Mouse (Mus musculus) cerebellum, adult 11-12 months (tissue): ENCODE data around the gene Trim72.
"Not testable (repeated sequence)": the region's sequence is repeated elsewhere in the genome, so short reads cannot be mapped to it uniquely, and the experiment has no call there.

Source experiments
- DNase-seq: peaks from one replicate; pipeline ENCODE4 v3.0.0; 2022

Gene Trim72

DNA sequence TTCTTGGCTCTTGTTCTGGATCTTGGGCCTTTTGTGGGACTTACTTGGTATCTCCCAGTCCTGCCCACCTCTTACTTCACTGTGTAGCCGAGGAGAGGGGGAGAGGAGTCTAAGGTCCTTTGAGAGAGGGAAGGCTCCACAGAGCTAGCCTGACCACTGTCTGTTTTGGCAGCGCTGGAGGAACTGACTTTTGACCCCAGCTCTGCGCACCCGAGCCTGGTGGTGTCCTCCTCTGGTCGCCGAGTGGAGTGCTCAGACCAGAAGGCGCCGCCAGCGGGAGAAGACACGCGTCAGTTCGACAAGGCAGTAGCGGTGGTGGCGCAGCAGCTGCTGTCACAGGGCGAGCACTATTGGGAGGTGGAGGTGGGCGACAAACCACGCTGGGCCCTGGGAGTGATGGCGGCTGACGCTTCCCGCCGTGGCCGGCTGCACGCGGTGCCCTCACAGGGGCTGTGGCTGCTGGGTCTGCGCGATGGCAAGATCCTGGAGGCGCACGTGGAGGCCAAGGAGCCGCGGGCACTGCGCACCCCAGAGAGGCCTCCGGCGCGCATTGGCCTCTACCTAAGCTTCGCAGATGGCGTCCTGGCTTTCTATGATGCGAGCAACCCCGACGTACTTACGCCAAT, 6.1 kb downstream of the Trim72 start:
- no peak for DNase-seq

DNA sequence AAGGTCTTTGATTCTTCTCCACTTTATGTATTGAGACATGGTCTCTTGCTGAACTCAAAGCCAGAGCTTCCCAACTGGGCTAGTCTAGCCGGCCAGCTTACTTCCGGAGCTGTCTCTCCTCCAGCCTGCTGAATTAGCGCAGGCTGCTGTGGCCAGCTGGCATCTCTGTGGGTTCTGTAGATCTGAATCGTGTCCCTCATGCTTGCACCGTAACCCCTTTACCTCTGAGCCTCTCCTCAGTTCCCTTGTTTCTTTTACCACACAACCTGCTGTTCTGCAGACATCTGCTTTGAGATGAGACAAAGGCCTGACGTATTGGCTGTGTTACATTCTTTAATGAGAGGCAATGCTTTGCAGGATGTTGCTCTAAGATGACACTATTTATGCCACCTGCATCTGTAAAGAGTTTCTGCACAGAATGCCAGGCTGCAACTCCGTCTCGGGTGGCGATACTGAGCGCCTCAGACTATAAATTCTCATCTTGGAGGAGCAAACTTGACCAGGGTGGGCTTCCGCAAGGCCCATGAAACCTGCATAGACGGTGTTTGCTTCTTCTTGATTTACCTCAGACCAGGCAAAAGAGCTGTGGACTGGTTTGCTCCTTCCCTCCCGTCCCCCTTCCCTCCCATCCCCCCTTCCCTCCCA, 8.5 kb downstream of the Trim72 start:
- DNase-seq = no peak

DNA sequence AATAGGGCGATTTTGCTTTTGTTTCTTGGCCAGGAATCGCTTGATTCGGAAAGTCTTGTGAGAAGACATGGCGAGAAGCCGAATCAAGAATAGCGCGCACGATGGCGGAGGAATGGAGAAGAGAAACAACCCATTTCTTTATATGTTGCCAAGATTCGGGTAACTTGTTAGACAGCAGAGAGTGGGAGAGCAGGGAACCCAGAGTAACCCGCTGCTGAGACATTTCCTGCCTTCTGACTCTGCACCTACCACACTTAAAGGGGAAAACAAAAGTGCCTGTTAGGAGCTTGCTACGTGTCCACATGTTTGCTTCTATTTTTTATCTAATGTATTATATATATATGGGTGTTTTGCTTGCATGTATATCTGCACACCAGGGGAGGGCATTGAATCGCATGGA, 9.4 kb downstream of the Trim72 start:
- DNase-seq = no peak

DNA sequence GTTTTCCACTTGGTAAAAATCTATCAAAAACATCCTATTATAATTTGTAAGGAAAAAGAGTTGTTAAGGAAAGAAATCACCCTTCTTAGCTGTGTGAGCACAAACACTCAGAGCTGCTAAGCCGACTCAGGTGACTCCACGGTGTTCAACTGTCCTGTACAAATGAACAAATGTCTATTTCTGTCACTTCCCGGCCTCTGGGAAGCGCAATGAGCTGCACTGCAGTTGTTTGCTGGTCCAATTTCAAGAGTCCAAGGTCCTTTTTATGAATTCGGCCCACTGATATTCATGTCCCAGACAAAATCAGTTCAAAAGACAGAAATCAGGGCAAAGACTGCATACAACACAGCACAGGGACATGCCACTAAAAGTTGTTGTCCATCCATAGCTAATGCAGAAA, 12.4 kb downstream of the Trim72 start:
- not testable (repeated sequence) for DNase-seq

DNA sequence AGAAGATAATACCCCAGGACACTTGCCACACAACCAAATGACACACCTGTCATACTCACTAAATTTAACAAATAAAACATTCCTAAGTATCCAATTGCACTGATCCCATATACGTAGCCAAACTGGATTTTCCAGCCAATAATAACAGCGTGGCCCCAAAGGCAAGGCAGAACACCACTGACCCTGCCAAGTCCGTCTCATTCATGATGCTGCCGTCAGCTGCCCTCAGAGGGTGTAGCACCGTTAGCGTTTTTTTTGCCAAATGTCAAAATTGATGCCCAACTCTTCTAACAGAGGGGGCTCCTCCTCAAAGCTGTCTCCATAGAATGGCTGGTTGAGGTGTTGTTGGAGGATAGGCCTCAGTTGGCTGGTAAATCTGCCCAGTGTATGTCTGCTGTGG, 12.9 kb downstream of the Trim72 start:
- DNase-seq = no peak

DNA sequence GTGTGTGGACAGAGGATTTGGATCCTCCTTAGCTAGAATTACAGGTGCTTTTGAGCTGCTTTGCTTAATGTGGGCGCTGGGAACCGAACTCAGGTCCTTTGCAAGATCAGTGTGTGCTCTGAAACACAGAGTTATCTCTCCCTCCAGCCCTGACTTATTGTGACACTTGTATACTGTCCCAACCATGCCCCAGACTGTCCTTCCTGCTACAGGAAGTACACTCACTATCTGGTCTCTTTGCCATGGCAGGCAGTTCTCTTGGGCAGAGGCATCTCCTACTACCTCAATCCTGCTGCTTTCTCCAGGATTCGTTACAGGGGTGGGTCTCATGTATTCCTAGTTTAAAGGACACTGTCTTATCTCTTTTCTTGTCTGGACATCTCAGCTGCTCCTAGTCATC, 14.5 kb downstream of the Trim72 start:
- DNase-seq = no peak

DNA sequence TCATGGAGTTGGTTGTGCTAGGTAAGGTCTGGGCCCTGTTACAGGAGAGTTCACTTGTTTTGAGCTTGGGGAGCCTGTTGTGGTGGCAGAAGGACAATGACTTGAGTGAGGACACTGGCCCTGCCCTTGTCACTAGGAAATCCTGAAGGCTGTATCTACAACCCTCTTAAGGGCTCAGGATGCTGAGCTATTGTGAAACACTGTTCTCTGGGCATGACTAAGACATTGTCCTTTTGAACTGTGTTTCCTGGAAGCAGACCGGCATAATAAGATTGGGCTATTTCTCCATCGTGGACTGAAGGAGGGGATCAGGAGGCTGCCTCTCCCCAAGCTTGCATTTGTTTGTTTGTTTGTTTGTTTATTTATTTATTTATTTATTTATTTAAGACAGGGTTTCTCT, 15.4 kb downstream of the Trim72 start:
- no peak for DNase-seq

DNA sequence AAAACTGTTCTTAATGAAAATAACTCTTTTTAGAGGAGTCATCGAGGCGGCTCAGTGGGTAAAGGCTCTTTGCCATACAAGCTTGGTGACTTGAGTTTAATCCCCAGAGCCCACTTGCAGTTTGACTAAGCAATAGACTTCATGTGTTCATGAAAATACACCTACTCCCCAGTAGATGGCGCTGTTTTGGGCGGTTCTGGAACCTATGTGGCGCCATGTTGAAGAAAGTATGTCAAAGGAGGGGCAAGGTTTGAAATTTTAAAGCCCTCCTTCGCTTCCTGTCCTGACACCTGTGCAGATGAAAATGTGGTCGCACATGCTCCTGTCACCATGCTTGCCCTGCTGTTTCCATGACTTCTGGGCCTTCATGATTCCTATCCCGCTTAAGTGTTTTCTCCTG, 19.2 kb downstream of the Trim72 start:
- DNase-seq = no peak

DNA sequence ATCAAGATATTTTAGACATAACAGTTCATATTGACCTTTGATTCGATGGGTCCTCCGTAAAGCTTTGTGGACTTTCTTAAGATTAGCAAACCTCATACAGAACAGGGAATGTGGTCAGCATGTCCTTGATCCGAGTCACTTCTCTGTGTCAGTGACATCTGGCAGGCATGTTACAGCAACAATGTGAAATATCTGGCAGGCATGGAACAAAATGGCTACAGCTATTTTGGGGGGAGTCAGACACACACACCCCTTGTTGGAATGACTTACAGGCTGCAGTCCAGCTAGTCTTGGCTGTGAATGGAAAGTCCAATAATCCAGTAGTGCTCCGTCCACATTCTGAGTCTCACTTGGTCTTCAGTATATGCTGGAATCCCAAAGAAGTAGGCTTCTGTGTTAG, 19.8 kb downstream of the Trim72 start:
- no peak for DNase-seq

DNA sequence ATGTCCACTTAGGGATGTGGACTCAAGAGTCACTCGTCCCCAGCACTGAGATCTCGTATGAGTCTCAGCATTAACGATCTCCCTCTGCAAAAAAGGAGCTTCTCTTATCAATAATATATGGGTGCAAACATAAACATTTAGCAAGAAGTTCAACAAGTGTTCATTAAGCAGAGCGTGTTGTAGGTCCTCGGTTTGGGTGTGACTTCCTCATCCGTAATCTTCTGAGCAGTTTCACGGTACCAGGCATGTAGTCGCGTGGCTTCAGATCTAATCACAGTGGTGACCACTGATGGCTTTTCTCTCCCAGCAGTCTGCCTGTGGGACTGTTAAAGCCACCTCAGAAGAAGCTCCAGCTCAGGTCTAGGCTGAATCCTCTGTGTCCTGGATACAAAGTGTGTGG, 20.6 kb downstream of the Trim72 start:
- DNase-seq = no peak

DNA sequence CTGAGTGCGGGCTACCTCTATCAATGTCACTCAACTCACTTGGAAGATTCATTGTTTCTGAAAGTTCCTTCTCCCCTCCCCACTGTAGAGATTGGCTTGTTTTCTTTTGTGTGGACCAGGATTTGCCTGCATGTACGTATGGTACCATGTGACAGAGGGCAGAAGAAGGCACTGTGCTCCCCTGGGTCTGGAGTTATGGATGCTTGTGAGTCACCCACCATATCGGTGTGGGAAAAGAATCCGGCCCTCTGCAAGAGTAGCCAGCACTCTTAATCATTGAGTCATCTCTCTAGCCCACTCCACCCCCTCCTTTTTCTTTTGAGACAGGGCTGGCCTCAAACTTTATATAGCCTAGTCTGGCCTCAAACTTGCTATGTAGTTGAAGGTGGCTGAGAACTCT, 21.2 kb downstream of the Trim72 start:
- no peak for DNase-seq

DNA sequence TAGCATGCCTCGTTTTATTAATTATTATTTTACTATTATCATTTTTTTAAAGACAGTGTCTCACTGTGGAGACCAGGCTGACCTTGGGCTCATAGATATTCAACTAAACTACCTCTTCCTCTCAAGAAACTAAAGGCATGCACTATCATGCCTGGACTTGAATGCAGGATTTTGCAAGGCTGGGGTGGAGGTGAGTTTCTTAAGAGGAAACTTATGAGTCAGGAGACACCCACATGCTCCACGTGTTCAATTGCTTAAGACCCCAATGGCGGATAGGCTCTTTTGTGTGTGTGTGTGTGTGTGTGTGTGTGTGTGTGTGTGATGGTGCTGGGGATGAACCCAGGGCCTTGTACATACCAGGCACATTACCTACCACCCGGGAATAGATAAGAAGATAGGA, 21.6 kb downstream of the Trim72 start:
- DNase-seq = no peak

DNA sequence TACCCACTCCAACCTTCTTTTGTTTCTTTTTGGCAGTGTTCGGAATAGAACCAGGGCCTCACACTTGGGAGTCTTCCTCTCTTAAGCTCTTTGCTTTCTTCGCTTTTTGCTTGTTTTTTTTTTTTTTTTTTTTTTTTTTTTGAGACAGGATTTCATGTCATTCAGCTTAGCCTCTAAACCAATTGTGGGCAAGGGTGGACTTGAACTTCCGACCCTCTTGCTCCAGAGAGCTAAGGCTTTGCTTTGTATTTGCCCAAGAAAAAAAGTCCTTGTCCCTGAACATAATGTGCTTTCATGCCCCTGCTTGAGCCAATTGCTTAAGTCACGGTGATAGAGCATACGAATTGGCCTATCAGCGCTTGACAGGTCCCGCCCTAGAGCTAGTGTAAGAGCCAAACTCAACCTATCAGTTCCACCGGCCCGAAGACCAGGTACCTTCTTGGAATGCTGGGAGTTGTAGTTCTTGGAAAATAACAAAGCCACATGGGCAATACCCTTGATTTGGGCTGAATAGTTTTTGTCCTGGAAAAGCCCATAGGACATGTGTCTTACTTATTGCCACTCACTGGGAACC, 27.7 kb downstream of the Trim72 start:
- DNase-seq = no peak

DNA sequence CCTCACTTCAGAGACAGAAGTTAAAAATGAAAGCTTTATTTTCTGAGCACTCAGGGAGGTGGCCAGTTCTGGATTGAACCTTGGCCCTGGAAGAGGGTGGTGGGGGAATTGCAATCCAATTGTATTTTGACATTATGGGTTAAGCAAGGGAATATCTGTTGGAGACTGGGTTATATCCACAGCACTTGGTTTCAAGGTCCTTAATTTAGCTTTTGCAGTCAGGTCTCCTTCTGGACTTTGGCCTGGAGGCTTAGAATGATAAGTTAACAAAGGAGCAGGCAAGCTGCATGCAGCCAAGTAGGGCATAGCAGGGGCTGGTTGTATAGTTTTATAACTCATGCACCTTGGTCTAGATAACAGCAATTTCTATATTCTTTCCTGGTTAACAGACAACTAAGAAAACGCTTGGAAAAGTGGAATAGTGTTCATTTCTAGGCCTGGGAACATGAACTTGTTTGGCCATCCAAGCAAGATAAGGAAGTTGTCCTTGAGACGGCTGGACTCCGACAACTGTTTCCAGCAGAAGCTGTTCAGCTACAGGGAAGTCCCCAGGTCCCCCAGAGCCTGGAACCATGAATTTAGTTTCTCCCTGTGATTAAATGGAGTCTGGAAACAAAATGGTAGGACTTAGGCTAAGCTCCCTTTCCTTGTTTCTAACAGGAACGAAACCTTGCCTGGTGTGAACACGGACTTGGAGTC, 28.7 kb downstream of the Trim72 start:
- DNase-seq = no peak

DNA sequence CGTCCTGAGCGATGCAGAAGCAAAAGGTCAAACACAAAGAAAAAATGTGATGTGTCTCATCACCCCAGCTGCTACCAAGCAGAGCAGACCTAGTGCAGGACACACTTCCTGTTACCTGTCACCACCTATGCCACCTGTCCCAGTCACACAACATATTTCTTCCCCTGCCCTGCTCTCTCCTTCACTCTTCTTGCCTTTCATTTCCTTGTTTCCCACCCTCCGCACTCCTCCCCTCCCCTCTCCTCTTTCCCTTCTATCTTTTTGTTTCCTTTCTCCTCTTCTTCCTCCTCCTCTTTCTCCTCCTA, 29.2 kb downstream of the Trim72 start:
- DNase-seq = no peak

DNA sequence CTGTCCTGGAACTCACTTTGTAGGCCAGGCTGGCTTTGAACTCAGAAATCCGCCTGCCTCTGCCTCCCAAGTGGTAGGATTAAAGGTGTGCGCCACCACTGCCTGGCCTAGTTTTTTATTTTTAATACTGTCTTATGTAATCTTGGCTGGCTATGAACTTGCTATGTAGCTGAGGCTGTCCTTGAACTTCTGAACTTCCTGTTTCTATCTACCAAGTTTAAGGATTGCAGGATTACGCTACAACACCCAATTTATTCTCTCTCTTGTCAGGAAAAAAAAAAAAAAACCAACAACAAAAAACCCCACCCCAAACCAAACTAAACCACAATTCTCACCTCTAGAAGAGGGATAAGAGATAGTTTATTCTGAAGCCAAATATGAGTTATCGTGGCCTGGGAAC, 29.9 kb downstream of the Trim72 start:
- no peak for DNase-seq

DNA sequence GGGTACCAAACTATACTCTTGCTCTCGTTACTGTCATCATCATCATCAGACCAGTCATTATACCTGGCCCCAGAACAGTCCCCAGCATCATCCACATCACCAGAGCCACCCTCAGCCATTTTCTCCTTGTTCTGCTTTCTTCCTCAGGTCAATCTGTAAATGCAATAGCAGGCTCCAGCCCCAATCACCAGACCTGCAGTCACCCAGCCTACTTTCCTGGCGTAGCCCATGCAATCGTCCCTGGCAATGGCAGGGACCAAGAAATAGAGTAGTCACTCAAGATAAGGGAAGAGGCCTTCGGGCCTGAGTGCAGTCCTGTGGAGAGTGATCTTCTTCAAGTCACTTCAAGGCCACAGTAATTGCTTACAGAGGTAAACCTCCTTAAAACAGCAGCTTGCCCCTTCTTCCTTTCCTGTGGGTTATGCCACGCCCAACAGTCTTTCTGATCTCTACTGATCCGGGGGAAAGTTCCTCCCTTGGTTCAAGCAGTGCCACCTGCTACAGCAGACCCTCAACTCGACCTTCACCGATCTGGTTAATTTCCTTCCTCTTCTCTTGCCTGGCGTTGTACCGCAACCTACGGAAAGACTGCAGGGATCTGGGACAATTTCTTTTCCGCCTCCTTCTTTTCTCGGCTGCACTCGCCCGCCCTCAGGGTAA, 38.5 kb downstream of the Trim72 start:
- not testable (repeated sequence) for DNase-seq

DNA sequence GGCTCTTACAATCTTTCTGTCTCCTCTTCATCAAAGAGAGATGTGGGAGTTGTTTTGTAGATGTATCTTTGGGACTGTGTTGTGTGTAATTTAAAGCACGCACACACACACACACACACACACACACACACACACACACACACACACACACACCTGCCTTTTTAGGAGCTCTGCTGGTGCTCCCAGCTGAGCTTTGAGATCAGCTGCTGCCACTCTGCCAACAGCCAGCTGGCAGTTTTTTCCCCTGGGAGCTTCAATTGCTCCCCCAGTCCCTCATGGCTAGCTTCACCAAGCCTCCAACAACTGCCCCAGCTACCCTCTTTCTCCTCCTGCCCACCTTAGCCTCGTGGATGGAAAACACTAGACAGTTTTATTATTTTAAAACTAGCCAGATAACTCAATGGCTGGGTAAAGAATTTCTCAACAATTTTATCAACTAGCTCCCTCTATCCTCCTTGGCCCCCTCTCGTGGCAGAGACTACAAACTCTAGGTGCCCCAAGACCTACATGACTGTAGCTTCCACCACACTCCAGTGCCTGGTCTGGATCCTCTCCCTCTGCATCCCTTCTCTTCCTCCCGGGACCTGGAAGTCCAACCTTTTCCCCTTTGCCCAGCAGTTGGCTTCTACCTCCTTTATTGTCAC, 40.5 kb downstream of the Trim72 start:
- no peak for DNase-seq

DNA sequence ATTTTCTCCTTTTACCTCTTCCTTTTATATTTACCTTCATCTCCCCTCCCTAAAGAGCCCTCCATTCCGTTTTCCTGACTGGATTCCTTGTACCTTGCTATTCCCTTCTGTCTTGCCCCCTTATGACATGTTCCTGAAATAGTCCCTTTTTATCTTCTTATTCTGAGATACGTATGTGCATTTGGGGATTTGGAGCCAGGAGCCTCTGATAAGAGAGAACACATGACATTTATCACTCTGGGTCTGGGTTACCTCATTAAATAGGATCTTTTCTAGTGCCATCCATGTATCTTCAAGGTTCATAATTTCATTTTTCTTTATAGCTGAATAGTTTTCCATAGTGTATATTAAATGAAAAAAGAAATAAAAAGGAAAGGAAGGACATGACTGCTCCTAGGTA, 41.9 kb downstream of the Trim72 start:
- DNase-seq = no peak

DNA sequence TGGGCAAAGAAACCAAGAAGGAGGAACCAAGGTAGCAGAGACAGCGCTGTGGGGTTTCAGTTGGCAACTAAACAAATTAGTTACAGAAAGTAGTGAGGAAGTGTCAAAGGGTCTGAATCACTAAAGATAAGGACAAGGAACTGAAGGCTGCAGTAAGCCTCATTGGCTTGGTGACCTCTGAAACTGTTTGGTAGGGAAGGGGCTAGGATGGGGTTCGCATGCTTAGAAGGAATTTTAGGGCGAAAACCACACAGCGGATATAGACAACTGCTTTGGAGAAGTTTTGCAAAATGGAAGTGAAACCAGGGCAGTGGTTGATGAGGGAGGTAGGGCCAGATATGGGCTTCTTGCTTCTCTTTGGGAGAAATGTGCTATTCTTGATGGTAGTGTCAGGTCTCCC, 45.1 kb downstream of the Trim72 start:
- no peak for DNase-seq

DNA sequence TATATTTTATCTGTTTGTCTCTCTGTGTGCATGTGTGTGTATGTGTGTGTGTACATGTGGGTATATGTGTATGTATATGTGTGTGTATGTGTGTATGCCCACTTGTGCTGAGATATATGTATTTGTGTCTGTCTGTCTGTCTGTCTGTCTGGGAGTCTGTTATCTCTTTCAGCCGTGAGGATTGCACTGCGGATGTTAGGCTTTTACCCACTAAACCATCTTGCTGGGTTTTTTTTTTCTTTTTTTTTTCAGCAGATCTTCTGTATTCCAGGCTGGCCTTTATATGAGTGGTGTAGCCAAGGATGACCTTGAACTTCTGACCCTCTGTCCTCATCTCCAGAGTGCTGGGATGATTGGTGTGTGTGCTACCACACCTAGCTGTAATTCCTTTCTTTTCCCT, 45.5 kb downstream of the Trim72 start:
- DNase-seq = no peak

DNA sequence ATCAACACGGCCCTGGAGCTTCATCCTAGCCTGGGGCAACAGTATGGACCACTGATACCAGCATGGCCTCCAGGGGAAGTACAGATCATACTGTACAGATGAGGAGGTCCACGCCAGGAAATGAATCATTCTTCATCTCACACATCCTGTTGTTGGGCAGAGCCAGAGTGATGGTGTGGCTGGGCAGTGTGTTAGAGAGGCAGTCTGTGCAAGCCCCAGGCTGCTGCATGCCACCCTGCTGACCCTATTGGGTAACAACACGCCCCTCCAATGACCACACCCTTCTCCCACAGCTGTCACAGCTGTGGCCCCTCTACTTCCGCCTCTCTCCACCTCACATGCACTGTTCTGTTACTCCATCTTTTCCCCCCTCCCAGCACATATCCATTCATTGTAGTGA, 47.0 kb downstream of the Trim72 start:
- no peak for DNase-seq

DNA sequence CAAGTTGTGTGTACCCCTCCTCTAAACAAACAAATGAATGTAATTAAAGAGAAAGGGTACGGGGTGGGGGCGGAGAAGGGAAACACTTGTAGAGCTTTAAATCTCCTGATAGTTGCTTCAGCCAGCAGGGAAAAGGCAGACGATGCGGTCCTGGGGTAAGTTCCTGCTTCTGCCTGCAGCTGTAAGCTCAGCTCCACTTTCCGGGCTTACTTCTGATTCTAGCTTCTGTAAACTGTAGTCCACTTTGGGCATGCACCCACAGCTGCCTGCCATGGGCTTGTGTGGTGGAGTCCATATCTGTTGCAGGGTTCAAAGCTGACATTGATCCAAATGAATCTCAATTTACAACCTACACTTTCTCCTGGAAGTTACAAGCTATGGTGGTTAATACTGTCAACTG, 49.3 kb downstream of the Trim72 start:
- DNase-seq = no peak
